Mouse (Mus musculus): Measurements from ENCODE around the gene Ankrd52. TPM values are rescaled to one million over a fixed set of nuclear protein-coding genes. Genes with fewer than 3 reads are reported as not detected.

The Ankrd52 gene
- polyA plus RNA-seq, 1 experiment from 2014 or later: 13.4 TPM

- no peak overlapping the region for H3K9ac ChIP-seq (ENCODE audit: low read depth, low read length)
- H3K4me1 ChIP-seq (replicated peaks; ENCODE audit: control insufficient read depth, insufficient read depth, low read length): 0 out of 2 replicates have a peak, but pooled peaks cover 7% of the 10 kb centered on the region
- no peaks in the 10 kb centered on the region for H3K27me3 ChIP-seq (replicated peaks; ENCODE audit: control insufficient read depth, insufficient read depth, low read length)
- H3K9me3 ChIP-seq (ENCODE audit: control insufficient read depth, low read length): no peaks in the 10 kb centered on the region
- H3K4me3 ChIP-seq (ENCODE audit: low read depth, low read length): no peak overlapping the region
- WGBS: 91% methylated on average over 5 of the region's 5 CpGs
- H3K36me3 ChIP-seq (ENCODE audit: control insufficient read depth, insufficient read depth, low read length): peaks cover 21% of the 10 kb centered on the region
- no peak overlapping the region for H3K27ac ChIP-seq (ENCODE audit: low read depth, low read length)
- H3K4me2 ChIP-seq: no peak overlapping the region
- DNase-seq (ENCODE audit: low spot score) (no peak), ATAC-seq (replicated peaks; ENCODE audit: low FRiP score) (no peak)
Measured at GRCm38 (mm10) chr10:128429052-128429451, 52.1 kb downstream of the Ankrd52 start.

- H3K4me2 ChIP-seq: no peak overlapping the region
- H3K9ac ChIP-seq (ENCODE audit: low read depth, low read length): no peak overlapping the region
- no peaks in the 10 kb centered on the region for H3K27me3 ChIP-seq (replicated peaks; ENCODE audit: control insufficient read depth, insufficient read depth, low read length)
- H3K4me3 ChIP-seq (ENCODE audit: low read depth, low read length): no peak overlapping the region
- H3K27ac ChIP-seq (ENCODE audit: low read depth, low read length): no peak overlapping the region
- H3K9me3 ChIP-seq (ENCODE audit: control insufficient read depth, low read length): no peaks in the 10 kb centered on the region
- peaks cover 21% of the 10 kb centered on the region for H3K36me3 ChIP-seq (ENCODE audit: control insufficient read depth, insufficient read depth, low read length)
- DNase-seq (ENCODE audit: low spot score): no peak
- H3K4me1 ChIP-seq (replicated peaks; ENCODE audit: control insufficient read depth, insufficient read depth, low read length): 0 out of 2 replicates have a peak, but pooled peaks cover 7% of the 10 kb centered on the region
- WGBS: 78% methylated on average over 4 of the region's 4 CpGs
- ATAC-seq (replicated peaks; ENCODE audit: low FRiP score): no peak
Measured at GRCm38 (mm10) chr10:128429454-128429853, 52.5 kb downstream of the Ankrd52 start.

- Histone ChIP-seq H3K4me2 (no peak overlapping the region), H3K4me3 (ENCODE audit: low read depth, low read length) (no peak overlapping the region), H3K27me3 (replicated peaks; ENCODE audit: control insufficient read depth, insufficient read depth, low read length) (no peaks in the 10 kb centered on the region), H3K9me3 (ENCODE audit: control insufficient read depth, low read length) (no peaks in the 10 kb centered on the region), H3K9ac (ENCODE audit: low read depth, low read length) (no peak overlapping the region), H3K4me1 (replicated peaks; ENCODE audit: control insufficient read depth, insufficient read depth, low read length) (no peaks in the 10 kb centered on the region), H3K36me3 (ENCODE audit: control insufficient read depth, insufficient read depth, low read length) (peaks cover 48% of the 10 kb centered on the region), H3K27ac (ENCODE audit: low read depth, low read length) (no peak overlapping the region)
- 96% methylated on average over 2 of the region's 2 CpGs for WGBS
- no peak for ATAC-seq (replicated peaks; ENCODE audit: low FRiP score)
- no peak for DNase-seq (ENCODE audit: low spot score)
Measured at GRCm38 (mm10) chr10:128433417-128433816, 56.5 kb downstream of the Ankrd52 start.

GRCm38 (mm10) chr10:128434681-128435080, 57.8 kb downstream of the Ankrd52 start:
- Histone ChIP-seq H3K4me1 (replicated peaks; ENCODE audit: control insufficient read depth, insufficient read depth, low read length) (no peaks in the 10 kb centered on the region), H3K4me2 (no peak overlapping the region), H3K9ac (ENCODE audit: low read depth, low read length) (no peak overlapping the region), H3K27me3 (replicated peaks; ENCODE audit: control insufficient read depth, insufficient read depth, low read length) (no peaks in the 10 kb centered on the region), H3K36me3 (ENCODE audit: control insufficient read depth, insufficient read depth, low read length) (peaks cover 48% of the 10 kb centered on the region), H3K9me3 (ENCODE audit: control insufficient read depth, low read length) (no peaks in the 10 kb centered on the region), H3K27ac (ENCODE audit: low read depth, low read length) (no peak overlapping the region), H3K4me3 (ENCODE audit: low read depth, low read length) (no peak overlapping the region)
- DNase-seq (ENCODE audit: low spot score): no peak
- 80% methylated on average over 10 of the region's 10 CpGs for WGBS
- ATAC-seq (replicated peaks; ENCODE audit: low FRiP score): no peak

GRCm38 (mm10) chr10:128435186-128435823, 58.4 kb downstream of the Ankrd52 start:
- Histone ChIP-seq H3K4me3 (ENCODE audit: low read depth, low read length) (no peak overlapping the region), H3K9ac (ENCODE audit: low read depth, low read length) (no peak overlapping the region), H3K4me2 (no peak overlapping the region), H3K27ac (ENCODE audit: low read depth, low read length) (no peak overlapping the region), H3K9me3 (ENCODE audit: control insufficient read depth, low read length) (no peaks in the 10 kb centered on the region), H3K36me3 (ENCODE audit: control insufficient read depth, insufficient read depth, low read length) (peaks cover 48% of the 10 kb centered on the region), H3K4me1 (replicated peaks; ENCODE audit: control insufficient read depth, insufficient read depth, low read length) (no peaks in the 10 kb centered on the region), H3K27me3 (replicated peaks; ENCODE audit: control insufficient read depth, insufficient read depth, low read length) (no peaks in the 10 kb centered on the region)
- ATAC-seq (replicated peaks; ENCODE audit: low FRiP score) (no peak), DNase-seq (ENCODE audit: low spot score) (no peak)
- 90% methylated on average over 17 of the region's 17 CpGs for WGBS

- no peaks in the 10 kb centered on the region for H3K4me1 ChIP-seq (replicated peaks; ENCODE audit: control insufficient read depth, insufficient read depth, low read length)
- H3K27ac ChIP-seq (ENCODE audit: low read depth, low read length): no peak overlapping the region
- no peak for DNase-seq (ENCODE audit: low spot score)
- H3K9me3 ChIP-seq (ENCODE audit: control insufficient read depth, low read length): no peaks in the 10 kb centered on the region
- peaks cover 49% of the 10 kb centered on the region for H3K36me3 ChIP-seq (ENCODE audit: control insufficient read depth, insufficient read depth, low read length)
- H3K9ac ChIP-seq (ENCODE audit: low read depth, low read length): no peak overlapping the region
- no peaks in the 10 kb centered on the region for H3K27me3 ChIP-seq (replicated peaks; ENCODE audit: control insufficient read depth, insufficient read depth, low read length)
- H3K4me3 ChIP-seq (ENCODE audit: low read depth, low read length): no peak overlapping the region
- no peak for ATAC-seq (replicated peaks; ENCODE audit: low FRiP score)
- no peak overlapping the region for H3K4me2 ChIP-seq
- 90% methylated on average over 5 of the region's 5 CpGs for WGBS
Measured at GRCm38 (mm10) chr10:128435873-128436272, 59.0 kb downstream of the Ankrd52 start.

- DNase-seq (ENCODE audit: low spot score) (no peak), ATAC-seq (replicated peaks; ENCODE audit: low FRiP score) (no peak)
- H3K9ac ChIP-seq (ENCODE audit: low read depth, low read length): no peak overlapping the region
- no peak overlapping the region for H3K4me3 ChIP-seq (ENCODE audit: low read depth, low read length)
- H3K9me3 ChIP-seq (ENCODE audit: control insufficient read depth, low read length): no peaks in the 10 kb centered on the region
- WGBS: 93% methylated on average over 8 of the region's 8 CpGs
- H3K27ac ChIP-seq (ENCODE audit: low read depth, low read length): no peak overlapping the region
- H3K36me3 ChIP-seq (ENCODE audit: control insufficient read depth, insufficient read depth, low read length): peaks cover 47% of the 10 kb centered on the region
- no peaks in the 10 kb centered on the region for H3K4me1 ChIP-seq (replicated peaks; ENCODE audit: control insufficient read depth, insufficient read depth, low read length)
- H3K27me3 ChIP-seq (replicated peaks; ENCODE audit: control insufficient read depth, insufficient read depth, low read length): no peaks in the 10 kb centered on the region
- no peak overlapping the region for H3K4me2 ChIP-seq
Measured at GRCm38 (mm10) chr10:128436376-128436775, 59.5 kb downstream of the Ankrd52 start.

GRCm38 (mm10) chr10:128438675-128439279, 61.9 kb downstream of the Ankrd52 start:
- peaks cover 44% of the 10 kb centered on the region for H3K36me3 ChIP-seq (ENCODE audit: control insufficient read depth, insufficient read depth, low read length)
- no peak overlapping the region for H3K4me2 ChIP-seq
- H3K27me3 ChIP-seq (replicated peaks; ENCODE audit: control insufficient read depth, insufficient read depth, low read length): no peaks in the 10 kb centered on the region
- no peaks in the 10 kb centered on the region for H3K9me3 ChIP-seq (ENCODE audit: control insufficient read depth, low read length)
- DNase-seq (ENCODE audit: low spot score) (no peak), ATAC-seq (replicated peaks; ENCODE audit: low FRiP score) (no peak)
- no peak overlapping the region for H3K27ac ChIP-seq (ENCODE audit: low read depth, low read length)
- no peak overlapping the region for H3K4me3 ChIP-seq (ENCODE audit: low read depth, low read length)
- WGBS: 75% methylated on average over 10 of the region's 10 CpGs
- H3K4me1 ChIP-seq (replicated peaks; ENCODE audit: control insufficient read depth, insufficient read depth, low read length): no peaks in the 10 kb centered on the region
- no peak overlapping the region for H3K9ac ChIP-seq (ENCODE audit: low read depth, low read length)

GRCm38 (mm10) chr10:128440407-128440806, 63.5 kb downstream of the Ankrd52 start:
- Histone ChIP-seq H3K9me3 (ENCODE audit: control insufficient read depth, low read length) (no peaks in the 10 kb centered on the region), H3K4me1 (replicated peaks; ENCODE audit: control insufficient read depth, insufficient read depth, low read length) (no peaks in the 10 kb centered on the region), H3K9ac (ENCODE audit: low read depth, low read length) (no peak overlapping the region), H3K4me3 (ENCODE audit: low read depth, low read length) (no peak overlapping the region), H3K4me2 (no peak overlapping the region), H3K36me3 (ENCODE audit: control insufficient read depth, insufficient read depth, low read length) (peaks cover 40% of the 10 kb centered on the region), H3K27me3 (replicated peaks; ENCODE audit: control insufficient read depth, insufficient read depth, low read length) (no peaks in the 10 kb centered on the region), H3K27ac (ENCODE audit: low read depth, low read length) (no peak overlapping the region)
- DNase-seq (ENCODE audit: low spot score) (no peak), ATAC-seq (replicated peaks; ENCODE audit: low FRiP score) (no peak)
- 66% methylated on average over 10 of the region's 10 CpGs for WGBS
